Mouse (Mus musculus) heart, adult 11 months (tissue): ENCODE measurements at regions not wholly inside any gene's neighbourhood (a gene's known extent, or its start where the extent isn't known, plus 50 kb on each side); places are given as distances from the start of the nearest gene placed in this dataset.

Source experiments
- DNase-seq: peaks from one replicate; pipeline ENCODE4 v3.0.0; 2022

DNA sequence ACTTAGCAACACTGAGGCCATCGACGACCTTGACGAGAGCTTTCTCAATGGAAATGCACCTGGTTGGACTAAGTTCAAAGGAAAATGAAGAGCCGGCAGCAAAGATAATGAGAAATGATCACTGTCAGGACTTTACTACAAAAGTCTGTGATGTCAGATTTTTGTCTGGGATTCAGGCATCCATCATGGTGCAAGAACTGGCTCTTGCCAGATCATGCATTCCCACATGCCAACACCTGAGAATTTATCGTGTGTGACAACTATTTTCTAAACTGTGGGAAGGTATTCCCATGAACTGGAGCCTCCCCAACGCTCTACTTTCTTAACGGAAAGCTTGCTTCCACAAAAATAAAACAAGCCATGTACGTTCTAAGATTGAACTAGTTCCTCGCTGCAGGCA lies 58.1 kb downstream of the Irx6 start:
- DNase-seq = peak; percentile 73

DNA sequence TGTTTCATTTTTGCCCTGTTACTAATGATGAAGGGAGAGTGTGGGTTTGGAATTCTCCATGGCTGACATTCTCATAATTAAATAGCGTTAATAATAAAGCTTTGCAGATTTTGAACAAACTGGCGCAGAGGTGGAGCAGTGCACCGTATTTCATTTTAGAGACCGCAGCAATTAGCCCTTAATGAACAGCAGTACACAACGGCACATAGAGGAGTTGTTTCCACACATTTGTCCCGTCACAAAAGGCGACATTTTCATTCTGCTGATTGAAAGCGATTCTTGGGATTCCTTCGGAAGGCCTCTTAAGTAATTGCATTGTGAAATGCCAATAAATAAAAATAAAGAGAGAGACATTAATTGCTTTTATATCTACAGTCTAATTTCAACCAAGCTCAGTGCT lies 61.6 kb downstream of the Irx6 start:
- no peak for DNase-seq

DNA sequence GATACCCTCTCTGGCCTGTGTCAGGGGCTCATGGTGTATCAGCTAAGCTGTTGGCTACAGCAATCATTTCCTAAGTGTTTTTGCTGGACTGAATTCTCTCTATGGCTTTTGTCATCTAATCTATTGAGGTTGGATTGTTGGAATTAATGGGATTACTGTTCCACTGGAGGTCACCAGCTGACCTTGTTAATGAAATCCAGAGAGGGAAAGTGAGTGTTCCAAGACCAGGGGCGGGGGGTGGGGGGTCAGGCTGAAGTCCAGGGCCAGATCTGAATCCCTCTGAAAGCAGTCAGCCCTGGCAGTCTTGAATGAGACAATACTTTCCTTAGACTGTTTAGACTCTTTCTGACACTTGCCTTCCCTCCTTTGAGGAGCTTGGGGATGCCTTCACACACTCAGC lies 64.0 kb downstream of the Irx6 start:
- peak; percentile 51 for DNase-seq

DNA sequence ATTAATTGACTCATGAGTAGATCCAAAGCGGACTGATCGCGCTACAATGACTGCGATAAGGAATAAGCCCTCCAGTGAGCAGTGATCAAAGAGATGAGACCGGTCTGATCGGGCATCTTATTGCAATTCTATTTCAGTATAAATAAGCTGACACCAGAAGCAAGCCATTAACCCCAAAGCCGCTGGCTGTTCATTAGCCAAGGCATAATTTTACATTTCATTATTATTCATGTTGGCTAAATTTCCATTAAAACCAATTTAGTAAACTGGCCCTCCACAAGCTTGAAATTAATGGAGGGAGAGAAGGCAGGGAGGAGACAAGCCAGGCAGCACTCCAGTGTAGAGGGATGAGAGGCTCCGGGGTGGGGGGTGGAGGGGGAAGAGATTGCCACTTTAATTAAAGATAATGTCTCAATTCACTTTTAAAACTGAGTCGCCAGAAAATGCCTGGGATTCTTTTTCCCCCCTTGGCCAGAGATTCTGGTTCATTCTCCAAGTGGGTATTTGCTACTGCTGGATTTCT lies 66.3 kb downstream of the Irx6 start:
- no peak for DNase-seq

DNA sequence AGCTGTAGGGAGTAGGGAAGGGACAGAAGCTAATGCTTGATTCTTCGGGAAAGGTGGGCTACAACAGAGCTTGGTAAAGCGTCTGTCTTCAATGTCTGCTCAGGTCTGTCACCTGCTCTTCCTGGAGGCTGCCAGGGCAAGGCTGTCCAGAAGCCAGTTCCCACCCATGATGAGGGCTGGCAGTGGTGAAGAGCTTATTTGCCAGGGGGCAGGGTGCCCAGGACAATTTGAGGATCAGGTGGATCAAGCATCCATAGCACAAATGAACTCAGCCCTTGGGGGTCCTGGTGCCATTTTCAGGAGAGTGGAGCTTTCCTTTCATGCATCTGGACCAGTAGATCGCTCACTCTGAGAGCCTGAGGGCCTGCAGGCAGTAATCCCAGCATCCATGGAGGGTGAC lies 67.7 kb downstream of the Irx6 start:
- DNase-seq = no peak

DNA sequence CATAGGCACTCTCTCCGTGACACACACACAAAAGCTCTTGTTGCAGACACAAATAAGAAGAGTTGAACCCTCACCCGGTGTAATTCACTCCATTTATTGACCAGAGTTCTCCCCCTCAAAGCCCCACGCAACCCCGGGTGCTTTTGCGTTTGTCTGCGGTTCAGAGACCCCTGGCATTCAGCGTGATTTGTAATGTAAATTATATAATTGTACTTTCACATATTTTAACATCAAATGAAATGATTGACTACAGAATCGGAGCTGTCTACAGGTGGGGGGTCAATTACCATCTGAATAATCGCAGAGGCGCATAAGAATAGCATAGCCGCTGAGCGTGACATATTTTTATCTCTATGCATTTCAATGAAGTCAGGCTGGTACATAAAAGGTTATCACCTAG lies 69.0 kb downstream of the Irx6 start:
- no peak for DNase-seq

DNA sequence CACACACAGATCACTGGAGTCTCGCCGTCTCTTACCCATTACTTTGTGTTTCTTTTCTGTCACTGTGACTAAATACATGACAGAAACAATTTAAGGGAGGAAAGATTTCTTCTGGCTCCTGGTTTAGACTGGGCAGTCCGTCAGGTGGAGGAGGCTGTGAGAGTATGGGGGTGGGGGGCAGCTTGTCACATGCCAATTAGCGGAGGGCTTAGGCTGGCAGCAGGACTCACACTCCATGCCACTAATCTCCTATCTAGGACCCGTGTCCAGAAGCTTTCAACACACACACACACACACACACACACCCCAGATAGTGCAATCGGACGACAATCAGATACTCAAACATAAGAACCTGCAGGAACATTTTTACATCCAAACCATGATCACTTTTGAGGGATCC lies 73.0 kb downstream of the Irx6 start:
- DNase-seq = no peak

DNA sequence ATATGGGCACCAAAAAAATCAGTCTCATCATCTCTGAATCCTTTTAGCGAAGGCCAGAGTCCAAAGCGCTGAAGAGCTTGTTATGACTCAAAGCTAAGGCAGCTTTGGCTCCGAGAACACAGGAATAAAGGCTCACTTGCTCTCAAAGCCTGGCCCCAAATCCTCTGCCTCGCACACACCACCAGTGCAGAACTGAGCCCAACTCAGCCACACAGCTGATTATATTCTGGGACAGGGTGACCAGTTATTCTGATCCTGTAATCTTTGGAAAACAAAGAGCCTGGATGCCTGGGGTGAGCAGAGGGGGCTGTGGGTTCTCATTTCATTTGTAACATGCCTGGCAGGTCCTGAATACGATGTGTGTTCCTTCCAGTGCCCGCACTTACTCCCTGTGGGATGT lies 73.9 kb downstream of the Irx6 start:
- no peak for DNase-seq

DNA sequence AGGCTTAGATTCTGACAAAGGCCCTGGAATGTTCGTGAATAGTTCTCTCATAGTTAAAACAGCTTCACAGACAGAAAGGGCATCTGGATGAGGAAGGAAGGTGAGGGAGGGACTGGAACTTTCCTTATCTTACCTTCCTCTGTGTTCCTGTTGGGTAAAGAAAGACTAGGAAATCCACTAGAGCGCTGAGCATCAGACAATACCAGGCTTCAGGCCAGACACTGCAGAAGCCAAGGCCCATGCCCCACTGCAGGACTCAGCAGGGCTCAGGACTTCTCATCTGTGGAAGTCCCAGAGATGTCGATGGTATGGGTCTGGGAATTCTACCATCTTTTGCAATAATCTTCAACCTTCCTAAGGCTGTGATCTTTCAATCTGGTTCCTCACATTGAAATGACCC lies 67.2 kb upstream of the Mmp2 start:
- DNase-seq = no peak

DNA sequence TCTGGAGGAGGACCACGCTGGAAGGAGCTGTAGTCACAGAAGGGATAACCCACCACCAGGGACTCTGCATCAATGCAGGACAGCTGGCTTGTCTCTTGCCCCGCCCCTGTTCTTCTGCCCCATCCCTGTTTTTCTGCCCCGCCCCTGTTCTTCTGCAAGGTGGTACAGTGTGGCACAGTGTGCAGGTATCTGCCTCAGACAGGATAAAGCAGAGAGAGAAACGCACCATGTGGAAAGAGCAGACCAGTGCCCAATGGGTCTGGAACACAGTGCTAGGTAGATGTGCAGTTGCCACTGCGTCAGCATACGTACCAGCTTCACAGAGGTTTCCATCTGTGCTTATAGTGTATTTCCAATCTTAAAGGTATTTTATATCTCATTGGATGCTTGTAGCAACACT lies 66.2 kb upstream of the Mmp2 start:
- DNase-seq = peak; percentile 66

DNA sequence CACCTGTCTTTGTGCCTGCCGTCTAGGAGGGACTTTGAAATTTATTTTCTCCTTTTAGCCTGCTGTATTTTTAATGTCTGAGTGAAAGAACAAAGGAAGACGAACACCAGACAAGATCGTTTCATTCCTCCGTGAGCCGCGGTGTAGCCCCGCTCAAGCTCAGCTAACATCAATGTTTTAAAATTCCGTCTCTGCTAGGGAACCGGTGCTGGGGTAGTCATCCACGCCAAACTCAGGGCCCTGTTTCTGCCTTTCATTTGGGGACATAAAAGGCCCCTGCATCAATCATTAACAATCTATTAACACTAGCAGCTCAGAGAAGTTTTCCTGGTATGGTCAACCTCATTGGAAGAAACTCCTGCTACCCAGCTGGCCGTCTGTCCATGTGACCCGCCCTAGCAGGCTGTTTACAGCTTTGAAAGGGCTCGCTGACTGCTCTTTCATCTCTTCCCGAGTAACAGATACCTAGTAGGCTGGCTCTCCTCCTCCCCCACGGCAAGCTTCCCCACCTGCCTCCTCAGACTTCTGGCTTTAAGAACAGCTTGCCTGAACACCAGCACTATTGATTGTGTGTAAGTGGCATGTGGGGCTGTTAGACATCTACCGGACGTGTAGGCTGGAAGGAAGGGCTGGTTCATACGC lies 65.0 kb upstream of the Mmp2 start:
- peak; percentile 67 for DNase-seq

DNA sequence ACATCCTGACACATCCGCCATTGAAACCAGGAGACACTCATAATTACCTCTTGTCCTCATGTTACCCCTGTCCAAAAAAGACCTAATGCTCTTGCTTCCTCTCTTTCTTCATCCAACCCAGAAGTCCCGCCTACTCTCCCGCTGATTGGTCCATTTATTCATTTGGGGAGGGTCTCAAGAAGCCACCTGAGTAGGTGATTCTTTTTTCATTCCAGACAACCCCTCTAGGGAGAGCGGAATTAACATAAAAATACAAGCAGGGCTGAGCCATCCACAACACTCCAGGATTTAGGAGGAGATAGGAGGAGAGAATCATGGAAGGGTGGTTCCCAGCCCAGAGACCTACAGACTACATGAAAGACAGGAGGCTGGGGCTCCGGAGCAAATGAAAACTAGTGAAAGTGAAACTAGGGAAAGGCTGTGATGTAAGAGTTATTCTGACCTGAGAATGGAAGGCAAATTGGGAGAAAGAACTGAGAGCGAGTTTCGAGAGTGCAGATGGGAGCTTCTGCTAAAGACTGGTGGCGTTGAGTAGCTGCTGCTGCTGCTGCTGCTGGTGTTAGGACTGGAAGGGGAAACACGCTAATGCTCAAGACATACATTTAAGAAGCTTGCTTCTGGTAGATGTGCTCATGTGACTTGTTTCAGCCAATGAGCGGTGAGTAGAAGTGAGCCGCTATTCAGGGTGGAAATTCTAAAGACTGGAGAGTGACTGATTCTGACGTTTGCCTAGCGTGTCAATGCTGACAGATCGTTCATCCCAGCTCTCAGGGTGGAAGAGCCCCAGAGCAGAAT lies 55.0 kb upstream of the Mmp2 start:
- peak; percentile 95 for DNase-seq

DNA sequence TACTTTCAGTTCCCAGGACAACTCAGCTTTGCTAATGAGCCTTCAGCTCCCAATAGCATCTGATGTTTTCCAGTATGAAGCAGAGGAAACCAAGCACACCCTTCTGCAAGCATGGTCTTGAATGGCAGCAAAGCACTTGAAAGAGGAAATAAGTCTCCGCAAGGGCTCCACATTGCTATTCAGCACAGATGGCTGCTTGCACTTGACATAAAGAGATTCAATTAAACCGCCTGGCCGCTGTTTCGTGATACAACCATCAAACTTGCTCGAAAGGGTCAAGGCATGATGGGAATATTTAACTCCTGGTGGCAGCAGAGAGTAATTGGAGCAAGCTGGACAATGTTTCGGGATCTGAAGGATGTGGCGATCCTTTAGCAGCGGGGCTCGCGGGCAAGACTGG lies 54.3 kb upstream of the Mmp2 start:
- DNase-seq = peak; percentile 88

DNA sequence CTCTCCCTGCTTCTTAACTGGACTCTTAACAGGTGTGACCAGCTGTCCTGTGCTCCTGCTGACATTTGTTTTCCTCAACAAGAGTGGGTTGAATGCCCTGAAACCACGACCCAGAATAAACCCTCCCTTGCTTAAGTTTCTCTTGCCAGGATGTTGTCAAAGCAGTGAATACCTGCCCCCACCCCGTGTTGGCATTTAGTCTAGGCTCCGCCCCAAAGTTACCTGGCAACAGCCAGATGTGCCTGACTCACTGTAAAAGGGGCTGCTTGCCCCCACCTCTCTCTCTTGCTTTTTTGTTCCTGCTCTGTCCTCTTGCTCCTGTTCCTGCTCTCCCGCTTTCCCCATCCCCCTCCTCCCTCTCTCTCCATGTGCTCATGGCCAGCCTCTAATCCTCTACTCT lies 51.9 kb upstream of the Mmp2 start:
- DNase-seq = peak; percentile 84

DNA sequence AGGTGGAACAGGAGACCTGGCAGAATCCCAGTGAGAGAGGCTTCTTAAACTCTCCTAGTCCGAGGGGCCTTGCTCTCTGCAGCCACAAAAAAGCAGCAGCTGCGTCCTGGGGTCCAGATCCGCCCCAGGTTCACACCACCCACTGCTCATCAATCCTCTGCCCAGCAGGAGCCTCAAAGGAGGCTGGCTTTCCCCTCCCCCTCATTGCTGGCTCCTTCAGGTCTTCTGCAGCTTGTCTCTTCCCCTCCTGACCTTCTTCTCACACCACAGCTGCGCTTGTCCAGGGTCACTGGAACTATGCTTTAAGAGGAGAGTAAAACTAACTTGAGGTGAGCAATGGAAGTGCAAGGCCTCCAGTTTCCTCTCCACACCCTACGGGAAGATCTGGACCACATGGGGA lies 50.0 kb upstream of the Mmp2 start:
- peak; percentile 66 for DNase-seq
